Comparison of ENCODE assay signal across 11 mouse cellular contexts in genomic region chr1:90225603-90226254, GRCm38 (mm10). TPM values are rescaled to one million over a fixed set of nuclear protein-coding genes. Genes with fewer than 3 reads are reported as not detected.
DNase-seq lines count a peak whose midpoint lies in the region; ATAC-seq and TF ChIP-seq lines count a peak whose summit lies in the region.
"Had no signal": no experiment of that assay in that cellular context is flagged by ENCODE, and none has a peak within 500 bp of the region (broad histone marks: within the 10 kb centered on the region; RNA-seq: fewer than 3 reads in every experiment).

No protein-coding gene starts in this region.

- 0 out of 2 replicates have a peak, but pooled peaks cover 5% of the 10 kb centered on the region for H3K27me3 ChIP-seq in hindbrain, embryonic 10.5 days (ENCODE audit: insufficient read depth, poor library complexity, severe bottlenecking)
- H3K27me3 ChIP-seq in hindbrain, postnatal 0 days (ENCODE audit: insufficient read depth, low read length), result no peaks in the 10 kb centered on the region
- H3K27me3 ChIP-seq in heart, adult 2 months (ENCODE audit: control insufficient read depth, insufficient read depth, low read length), result no peaks in the 10 kb centered on the region
- no peaks in the 10 kb centered on the region for H3K27me3 ChIP-seq in kidney, embryonic 16.5 days (ENCODE audit: insufficient read depth, low read length)
- no peaks in the 10 kb centered on the region; the same call in 1 of the 2 replicates for H3K27me3 ChIP-seq in stomach, embryonic 15.5 days (replicated peaks)
- no peaks in the 10 kb centered on the region for H3K27me3 ChIP-seq in hindbrain, embryonic 16.5 days (replicated peaks; ENCODE audit: control insufficient read depth, insufficient read depth, low read length)
- H3K27me3 ChIP-seq: limb, embryonic 13.5 days; neural tube, embryonic 15.5 days had no signal

- no peaks in the 10 kb centered on the region for H3K79me2 ChIP-seq in heart, adult 2 months (replicated peaks; ENCODE audit: control insufficient read depth, insufficient read depth, low read length)

- H3K9ac ChIP-seq in hindbrain, postnatal 0 days (replicated peaks; ENCODE audit: low read length), result no peak overlapping the region
- no peak overlapping the region for H3K9ac ChIP-seq in heart, adult 2 months (ENCODE audit: low read depth, low read length)
- no peak overlapping the region for H3K9ac ChIP-seq in kidney, embryonic 16.5 days (replicated peaks; ENCODE audit: low read length)
- no peak overlapping the region for H3K9ac ChIP-seq in stomach, embryonic 15.5 days
- H3K9ac ChIP-seq in hindbrain, embryonic 16.5 days (ENCODE audit: low read depth, low read length), result no peak overlapping the region
- H3K9ac ChIP-seq: limb, embryonic 13.5 days; neural tube, embryonic 15.5 days had no signal

- no peak for DNase-seq in hindbrain, embryonic 10.5 days (ENCODE audit: low spot score)
- DNase-seq in hindbrain, postnatal 0 days (ENCODE audit: low spot score), result no peak
- peak; percentile 49 to 59 for DNase-seq in heart, adult 2 months
- DNase-seq in embryo, embryonic 9.5 days (ENCODE audit: extremely low spot score), result no peak

- no peak for ATAC-seq in hindbrain, postnatal 0 days
- 0 out of 2 replicates have a peak, but pooled peaks have one; percentile 53 for ATAC-seq in kidney, embryonic 16.5 days (ENCODE audit: low FRiP score, low TSS enrichment)
- ATAC-seq in stomach, embryonic 15.5 days (ENCODE audit: insufficient read depth, low FRiP score, low read depth), result peak; percentile 55; the same call in 1 of the 2 replicates
- ATAC-seq in cerebellum, adult (ENCODE audit: insufficient number of reproducible peaks, low FRiP score, low TSS enrichment), result no peak
- no peak for ATAC-seq in hindbrain, embryonic 16.5 days
- ATAC-seq: CD4-positive, CD25-positive, alpha-beta regulatory T cell, adult 4 months had no signal

- TF ChIP-seq CTCF in hindbrain, postnatal 0 days (IDR thresholded peaks at IDR 0.05; ENCODE audit: low read depth), result no peak
- no peak for TF ChIP-seq CTCF in heart, adult 2 months (IDR thresholded peaks at IDR 0.05)

- H3K4me2 ChIP-seq in hindbrain, postnatal 0 days (ENCODE audit: low read depth, low read length), result no peak overlapping the region
- H3K4me2 ChIP-seq in kidney, embryonic 16.5 days (replicated peaks; ENCODE audit: low read depth, low read length), result no peak overlapping the region
- H3K4me2 ChIP-seq in stomach, embryonic 15.5 days, result no peak overlapping the region
- H3K4me2 ChIP-seq in hindbrain, embryonic 16.5 days (ENCODE audit: low read length), result no peak overlapping the region
- H3K4me2 ChIP-seq: limb, embryonic 13.5 days; neural tube, embryonic 15.5 days had no signal

- peaks cover 63% of the 10 kb centered on the region for H3K4me1 ChIP-seq in hindbrain, embryonic 10.5 days (replicated peaks)
- H3K4me1 ChIP-seq in hindbrain, postnatal 0 days (ENCODE audit: insufficient read depth, low read length), result peaks cover 15% of the 10 kb centered on the region
- peaks cover 3% of the 10 kb centered on the region for H3K4me1 ChIP-seq in heart, adult 2 months (ENCODE audit: control insufficient read depth, insufficient read depth, low read length)
- H3K4me1 ChIP-seq in kidney, embryonic 16.5 days (ENCODE audit: insufficient read depth, low read length), result peaks cover 25% of the 10 kb centered on the region
- H3K4me1 ChIP-seq in stomach, embryonic 15.5 days, result peaks cover 8% of the 10 kb centered on the region
- H3K4me1 ChIP-seq in hindbrain, embryonic 16.5 days (ENCODE audit: control insufficient read depth, insufficient read depth, low read depth, low read length), result peaks cover 34% of the 10 kb centered on the region

- peak overlapping the region; percentile 64 for H3K27ac ChIP-seq in hindbrain, embryonic 10.5 days
- no peak overlapping the region for H3K27ac ChIP-seq in hindbrain, postnatal 0 days
- H3K27ac ChIP-seq in heart, adult 2 months, result peak overlapping the region; percentile 29
- H3K27ac ChIP-seq in kidney, embryonic 16.5 days (ENCODE audit: low read length), result no peak overlapping the region
- H3K27ac ChIP-seq in stomach, embryonic 15.5 days, result 0 out of 2 replicates have a peak overlapping the region, but pooled peaks have one; percentile 23
- H3K27ac ChIP-seq in hindbrain, embryonic 16.5 days (ENCODE audit: low read depth, low read length), result no peak overlapping the region
- H3K27ac ChIP-seq: limb, embryonic 13.5 days; neural tube, embryonic 15.5 days had no signal

- intact Hi-C loops in heart, adult 2 months (cut with DNase I), result no loop called here

- WGBS in hindbrain, embryonic 10.5 days, result 71% methylated on average over 9 of the region's 9 CpGs
- WGBS in hindbrain, postnatal 0 days, result 66% methylated on average over 9 of the region's 9 CpGs
- WGBS in heart, adult 2 months, result 33% methylated on average over 9 of the region's 9 CpGs
- WGBS in kidney, embryonic 16.5 days, result 40% methylated on average over 9 of the region's 9 CpGs
- 30% methylated on average over 9 of the region's 9 CpGs for WGBS in stomach, embryonic 15.5 days
- 61% methylated on average over 9 of the region's 9 CpGs for WGBS in hindbrain, embryonic 16.5 days

- no peak for TF ChIP-seq EP300 in heart, adult 2 months (IDR thresholded peaks at IDR 0.05; ENCODE audit: insufficient read depth, low read depth, low read length)

- H3K9me3 ChIP-seq in hindbrain, embryonic 10.5 days, result no peaks in the 10 kb centered on the region
- no peaks in the 10 kb centered on the region for H3K9me3 ChIP-seq in hindbrain, postnatal 0 days (ENCODE audit: low read length)
- H3K9me3 ChIP-seq in kidney, embryonic 16.5 days (ENCODE audit: low read length), result no peaks in the 10 kb centered on the region
- no peaks in the 10 kb centered on the region for H3K9me3 ChIP-seq in stomach, embryonic 15.5 days
- no peaks in the 10 kb centered on the region for H3K9me3 ChIP-seq in hindbrain, embryonic 16.5 days (ENCODE audit: control insufficient read depth, low read length)
- H3K9me3 ChIP-seq: limb, embryonic 13.5 days; neural tube, embryonic 15.5 days had no signal

- H3K4me3 ChIP-seq in hindbrain, embryonic 10.5 days, result no peak overlapping the region
- H3K4me3 ChIP-seq in hindbrain, postnatal 0 days (ENCODE audit: low read length), result no peak overlapping the region
- no peak overlapping the region for H3K4me3 ChIP-seq in heart, adult 2 months
- no peak overlapping the region for H3K4me3 ChIP-seq in kidney, embryonic 16.5 days (ENCODE audit: low read length)
- no peak overlapping the region for H3K4me3 ChIP-seq in stomach, embryonic 15.5 days (replicated peaks)
- no peak overlapping the region for H3K4me3 ChIP-seq in hindbrain, embryonic 16.5 days (ENCODE audit: low read length)
- H3K4me3 ChIP-seq: limb, embryonic 13.5 days; neural tube, embryonic 15.5 days had no signal

- TF ChIP-seq POLR2A in heart, adult 2 months (IDR thresholded peaks at IDR 0.05; ENCODE audit: insufficient read depth, low read depth, low read length), result no peak

- H3K36me3 ChIP-seq in hindbrain, embryonic 10.5 days, result no peaks in the 10 kb centered on the region
- no peaks in the 10 kb centered on the region for H3K36me3 ChIP-seq in hindbrain, postnatal 0 days (ENCODE audit: insufficient read depth, low read length)
- H3K36me3 ChIP-seq in heart, adult 2 months (ENCODE audit: control insufficient read depth, insufficient read depth, low read length), result no peaks in the 10 kb centered on the region
- H3K36me3 ChIP-seq in kidney, embryonic 16.5 days (ENCODE audit: insufficient read depth, low read length), result no peaks in the 10 kb centered on the region
- no peaks in the 10 kb centered on the region for H3K36me3 ChIP-seq in stomach, embryonic 15.5 days
- H3K36me3 ChIP-seq in hindbrain, embryonic 16.5 days (ENCODE audit: control insufficient read depth, insufficient read depth, low read length), result no peaks in the 10 kb centered on the region
- H3K36me3 ChIP-seq: limb, embryonic 13.5 days; neural tube, embryonic 15.5 days had no signal

RNA-seq across cellular contexts. Expression of gene Ackr3, which starts 21.9 kb away (rescaled TPM):
- 19.2 and 22.3 TPM in 2 replicates for polyA plus RNA-seq in hindbrain, embryonic 10.5 days (2016; fragmentation: Nextera tagmentation; extraction: Ambion mirVana)
- 7.2 and 13.1 TPM in 2 replicates for total RNA-seq in hindbrain, postnatal 0 days (2014; rRNA removed)
- 7.4 and 7.8 TPM in 2 replicates for polyA plus RNA-seq in hindbrain, postnatal 0 days (2015; fragmentation: Nextera tagmentation; extraction: Ambion mirVana)
- total RNA-seq in heart, adult 2 months (2021), result 10 to 100 TPM; 56.5 to 58.0 TPM
- polyA plus RNA-seq in heart, adult 2 months (2012; rRNA removed), result 186 and 351 TPM in 2 replicates
- polyA plus RNA-seq in kidney, embryonic 16.5 days (2015; fragmentation: Nextera tagmentation; extraction: Ambion mirVana), result 51.8 and 54.0 TPM in 2 replicates
- 18.2 and 22.6 TPM in 2 replicates for polyA plus RNA-seq in stomach, embryonic 15.5 days (2015; fragmentation: Nextera tagmentation; extraction: Ambion mirVana)
- 10.8 and 11.5 TPM in 2 replicates for polyA plus RNA-seq in hindbrain, embryonic 16.5 days (2015; fragmentation: Nextera tagmentation; extraction: Ambion mirVana)
- polyA plus RNA-seq: CD4-positive, CD25-positive, alpha-beta regulatory T cell, adult 4 months had no signal

Comparison
In these comparisons a context has a peak if more than half of its experiments do, and no peak if none do; other contexts are left out.
1. H3K27ac ChIP-seq: peak in hindbrain, embryonic 10.5 days (single experiment), heart, adult 2 months (single experiment) and stomach, embryonic 15.5 days (single experiment); none in hindbrain, postnatal 0 days (single experiment), kidney, embryonic 16.5 days (single experiment) and hindbrain, embryonic 16.5 days (single experiment).
2. DNase-seq: peak in heart, adult 2 months (2 of 2); none in hindbrain, embryonic 10.5 days (single experiment), hindbrain, postnatal 0 days (single experiment) and embryo, embryonic 9.5 days (single experiment).
3. ATAC-seq: peak in kidney, embryonic 16.5 days (single experiment) and stomach, embryonic 15.5 days (single experiment); none in hindbrain, postnatal 0 days (single experiment), cerebellum, adult (single experiment) and hindbrain, embryonic 16.5 days (single experiment).